Mouse (Mus musculus) cerebellum, adult 2 months (tissue): ENCODE measurements at regions not wholly inside any gene's neighbourhood (a gene's known extent, or its start where the extent isn't known, plus 50 kb on each side); places are given as distances from the start of the nearest gene placed in this dataset.

Experiments used
- CTCF ChIP-seq: fragments of 200-500 bp; IDR thresholded peaks from 2 replicates; pipeline ENCODE4 v1.5.1; 2011; ENCODE audit warnings: low read depth, mild to moderate bottlenecking, control low read depth, low read length, moderate library complexity, borderline replicate concordance; ENCODE audit not compliant: insufficient read depth
- POLR2A ChIP-seq: fragments of 200-500 bp; IDR thresholded peaks from 2 replicates; pipeline ENCODE4 v1.6.1; 2011; ENCODE audit warnings: low read length, control low read depth, borderline replicate concordance; ENCODE audit not compliant: insufficient read depth

DNA sequence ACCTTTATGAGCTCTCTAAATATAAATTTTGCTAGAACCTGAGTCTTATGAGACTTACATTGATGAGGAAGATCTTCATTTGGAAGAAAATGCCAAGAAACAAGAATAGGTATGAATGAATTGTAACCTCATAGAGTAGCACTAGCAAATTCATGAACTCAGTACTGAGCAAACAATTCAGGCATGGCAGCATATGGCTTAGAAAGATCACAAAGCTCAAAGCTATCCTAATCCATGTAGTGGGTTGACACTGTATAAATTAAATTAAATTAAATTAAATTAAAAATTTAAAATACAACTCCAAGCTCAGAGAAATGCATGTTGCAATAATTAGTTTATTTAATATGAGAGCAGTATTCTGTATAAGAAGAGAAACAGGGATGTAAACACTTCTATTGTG lies 832.0 kb downstream of the Pla2g4a start:
- no peak for TF ChIP-seq POLR2A
- TF ChIP-seq CTCF = no peak
